Mouse (Mus musculus) layer of hippocampus, adult 9-11 months (tissue): ENCODE results near the gene Sf1.

Experiments used
- DNase-seq: peaks from one replicate; pipeline ENCODE4 v3.0.0; 2022

Sf1 gene

GRCm38 (mm10) chr19:6423241-6423640, 59.8 kb downstream of the Sf1 start:
- peak; percentile 83 for DNase-seq

GRCm38 (mm10) chr19:6424137-6424881, 60.8 kb downstream of the Sf1 start:
- DNase-seq: no peak

- DNase-seq: no peak
These were observed 62.1 kb downstream of the Sf1 start for GRCm38 (mm10) chr19:6425595-6425994.

GRCm38 (mm10) chr19:6426703-6427500, 63.4 kb downstream of the Sf1 start:
- DNase-seq: no peak
